ENCODE assay signal across 15 mouse cellular contexts in genomic region chrX:166951011-166951410, GRCm38 (mm10).
"Had no signal": no experiment of that assay in that cellular context is flagged by ENCODE, and none has a peak within 500 bp of the region (broad histone marks: within the 10 kb centered on the region; RNA-seq: fewer than 3 reads in every experiment).

No protein-coding gene starts in this region.

- H3K9ac ChIP-seq: limb, embryonic 12.5 days; liver, embryonic 13.5 days; liver, postnatal 0 days; lung, embryonic 15.5 days; midbrain, embryonic 15.5 days had no signal

- DNase-seq: kidney, adult 8-10 months; kidney, postnatal 25 days; liver; liver, embryonic 13.5 days; liver, postnatal 0 days; lung, postnatal 14 days; thymus, adult 18-20 months; thymus, postnatal 14 days had no signal

- H3K36me3 ChIP-seq: limb, embryonic 12.5 days; liver, embryonic 13.5 days; lung, embryonic 15.5 days; midbrain, embryonic 15.5 days had no signal

- H3K4me3 ChIP-seq: left cerebral cortex, adult 2 months; limb, embryonic 12.5 days; liver, embryonic 13.5 days; lung, embryonic 15.5 days; megakaryocyte, embryonic 14.5 days; midbrain, embryonic 15.5 days had no signal

- ATAC-seq: liver, postnatal 0 days; midbrain, embryonic 15.5 days had no signal

- H3K27me3 ChIP-seq: liver, embryonic 13.5 days; midbrain, embryonic 15.5 days had no signal

- H3K27ac ChIP-seq: left cerebral cortex, adult 2 months; limb, embryonic 12.5 days; liver, embryonic 13.5 days; lung, embryonic 15.5 days; macrophage; midbrain, embryonic 15.5 days had no signal

- H3K4me2 ChIP-seq: limb, embryonic 12.5 days; liver, embryonic 13.5 days; lung, embryonic 15.5 days; midbrain, embryonic 11.5 days; midbrain, embryonic 15.5 days had no signal

- H3K9me3 ChIP-seq: limb, embryonic 12.5 days; liver, embryonic 13.5 days; lung, embryonic 15.5 days; megakaryocyte, embryonic 14.5 days; midbrain, embryonic 15.5 days had no signal

- H3K4me1 ChIP-seq: limb, embryonic 12.5 days; liver, embryonic 13.5 days; lung, embryonic 15.5 days; megakaryocyte, embryonic 14.5 days; midbrain, embryonic 15.5 days had no signal
